Mouse (Mus musculus): ENCODE data around the gene Cdr2.

DNA sequence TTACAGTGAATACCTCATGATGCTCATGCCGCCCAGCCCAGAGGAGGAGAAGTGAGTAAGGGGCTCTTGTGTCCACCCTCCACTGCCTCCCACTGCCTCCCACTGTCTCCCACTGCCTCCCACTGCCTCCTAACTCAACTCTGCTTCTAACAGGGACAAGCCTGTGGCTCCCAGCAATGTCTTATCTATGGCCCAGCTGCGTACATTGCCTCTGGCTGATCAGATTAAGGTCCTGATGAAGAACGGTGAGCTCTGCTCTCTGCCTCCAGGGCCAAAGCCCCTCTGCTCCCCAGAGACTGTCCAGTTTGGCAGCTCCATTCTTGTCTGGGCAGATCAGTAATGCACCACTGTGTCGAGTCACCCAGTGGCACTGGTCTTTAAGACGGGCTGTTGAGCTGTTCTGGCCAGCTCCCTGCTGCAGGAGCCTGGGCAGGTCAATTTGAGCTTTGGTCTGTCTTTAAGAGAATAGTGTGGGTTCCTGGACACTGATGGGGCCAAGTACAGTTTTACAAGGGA, 48.4 kb downstream of the Cdr2 start:
- peak; percentile 67 for TF ChIP-seq GATA1 (IDR thresholded peaks at IDR 0.05; ENCODE audit: low read length)
- peak; percentile 55; the same call in 2 of the 3 replicates for TF ChIP-seq TAL1 (IDR thresholded peaks at IDR 0.05; ENCODE audit: low read length)

Data from erythroblast, embryonic 14.5 days (primary cell).